Mouse (Mus musculus) T-cell, adult 2 months (primary cell): ENCODE measurements around the gene Gm21976.

ENCODE experiments used
- DNase-seq: peaks from one replicate; pipeline ENCODE4 v3.0.0; 2022; ENCODE audit warnings: low spot score

Gm21976 gene

GRCm38 (mm10) chr13:98279686-98280085 lies at the start of gene Gm21976:
Gene Gm21976, plus strand, starts transcription at chr13:98279887.
- no peak for DNase-seq

GRCm38 (mm10) chr13:98230511-98230910 lies 49.2 kb upstream of the Gm21976 start:
- DNase-seq, result no peak

GRCm38 (mm10) chr13:98235451-98235850 lies 44.2 kb upstream of the Gm21976 start:
- no peak for DNase-seq

- peak; percentile 21 for DNase-seq
Observed at GRCm38 (mm10) chr13:98239978-98240641, 39.6 kb upstream of the Gm21976 start.

- no peak for DNase-seq
Observed at GRCm38 (mm10) chr13:98241531-98242282, 38.0 kb upstream of the Gm21976 start.

GRCm38 (mm10) chr13:98244571-98245350 lies 34.9 kb upstream of the Gm21976 start:
- DNase-seq, result no peak

GRCm38 (mm10) chr13:98245386-98245785 lies 34.3 kb upstream of the Gm21976 start:
- no peak for DNase-seq

GRCm38 (mm10) chr13:98249594-98249993 lies 30.1 kb upstream of the Gm21976 start:
- DNase-seq, result no peak

- DNase-seq, result no peak
Observed at GRCm38 (mm10) chr13:98254921-98255320, 24.8 kb upstream of the Gm21976 start.

GRCm38 (mm10) chr13:98262636-98263457 lies 16.8 kb upstream of the Gm21976 start, which contains the start of the genes Utp15 and Ankra2:
Gene Utp15, minus strand, starts transcription at chr13:98263041.
Gene Ankra2, plus strand, starts transcription at chr13:98263074.
- peak; percentile 96 for DNase-seq

GRCm38 (mm10) chr13:98263458-98263987 lies 16.2 kb upstream of the Gm21976 start:
- DNase-seq, result no peak

GRCm38 (mm10) chr13:98264111-98264510 lies 15.6 kb upstream of the Gm21976 start:
- DNase-seq, result no peak

- no peak for DNase-seq
Observed at GRCm38 (mm10) chr13:98274023-98274422, 5.7 kb upstream of the Gm21976 start.

GRCm38 (mm10) chr13:98275646-98276045 lies 4.0 kb upstream of the Gm21976 start:
- DNase-seq, result no peak

GRCm38 (mm10) chr13:98276253-98276652 lies 3.4 kb upstream of the Gm21976 start:
- no peak for DNase-seq

- DNase-seq, result no peak
Observed at GRCm38 (mm10) chr13:98277501-98277900, 2.2 kb upstream of the Gm21976 start.

- no peak for DNase-seq
Observed at GRCm38 (mm10) chr13:98280990-98281650, 1.4 kb downstream of the Gm21976 start.

- no peak for DNase-seq
Observed at GRCm38 (mm10) chr13:98290719-98291118, 11.0 kb downstream of the Gm21976 start.

GRCm38 (mm10) chr13:98291712-98292111 lies 12.0 kb downstream of the Gm21976 start:
- no peak for DNase-seq

- no peak for DNase-seq
Observed at GRCm38 (mm10) chr13:98296072-98296471, 16.4 kb downstream of the Gm21976 start.
